Mouse (Mus musculus) liver, adult 2 months (tissue): ENCODE results near the gene C3ar1.

Experiments
- CTCF ChIP-seq: fragments of 200-500 bp; IDR thresholded peaks from 2 replicates; pipeline ENCODE4 v1.5.1; 2011; ENCODE audit warnings: low read depth, low read length, control low read depth
- POLR2A ChIP-seq: fragments of 200-500 bp; IDR thresholded peaks from 2 replicates; pipeline ENCODE4 v1.6.1; 2011; ENCODE audit warnings: low read length, control low read depth; ENCODE audit not compliant: insufficient read depth; ENCODE audit errors: extremely low read depth

DNA sequence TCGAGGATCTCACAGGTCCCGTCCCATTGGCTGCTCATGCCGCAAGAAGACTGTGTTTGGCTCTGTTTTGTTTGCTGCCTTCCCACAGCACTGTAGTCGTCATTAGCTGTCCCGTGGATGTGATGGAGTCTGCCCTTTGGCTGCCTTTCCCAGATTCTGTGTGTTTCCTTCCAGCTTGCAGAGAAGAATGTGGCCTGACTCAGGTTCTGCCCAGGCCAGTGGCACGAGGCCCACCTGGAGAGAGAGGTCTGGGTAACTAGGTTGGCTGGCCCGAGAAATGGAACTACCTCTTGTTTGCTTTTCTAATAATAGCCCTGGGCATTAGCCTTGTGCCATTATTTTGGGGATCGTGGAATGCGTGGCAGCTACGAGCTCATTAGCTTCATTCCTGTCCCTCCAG lies 31.9 kb downstream of the C3ar1 start:
- TF ChIP-seq CTCF = no peak
- TF ChIP-seq POLR2A = no peak
